Mouse (Mus musculus) gastrocnemius, postnatal 4 days (tissue): ENCODE measurements at regions not wholly inside any gene's neighbourhood (a gene's known extent, or its start where the extent isn't known, plus 50 kb on each side); places are given as distances from the start of the nearest gene placed in this dataset.

ENCODE experiments used
- DNase-seq, 2 experiments: peaks; one replicate each; pipeline ENCODE4 v3.0.0; 2021 to 2022; ENCODE audit warnings: low spot score in 2 of 2, mixed read lengths in 2 of 2

GRCm38 (mm10) chr2:45258897-45259296 lies 141.7 kb upstream of the Zeb2 start:
- no peak for DNase-seq

DNA sequence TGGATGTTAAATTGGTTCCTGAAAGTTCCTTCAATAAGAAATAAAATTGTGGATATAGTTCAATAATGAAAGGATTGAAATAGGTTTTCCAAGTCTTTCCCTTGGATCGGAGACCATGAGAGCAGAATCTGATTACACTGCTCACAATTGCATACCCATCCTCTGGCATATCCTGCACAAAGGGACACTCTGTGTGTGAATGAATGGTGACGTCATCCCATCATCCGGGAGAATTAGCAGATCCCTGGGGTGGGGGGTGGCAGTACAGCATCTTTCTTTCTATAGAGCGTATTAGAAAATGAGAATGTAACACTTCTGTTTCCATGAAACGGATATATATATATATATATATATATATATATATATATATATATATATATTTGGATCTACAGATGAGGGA lies 139.2 kb upstream of the Zeb2 start:
- no peak for DNase-seq

DNA sequence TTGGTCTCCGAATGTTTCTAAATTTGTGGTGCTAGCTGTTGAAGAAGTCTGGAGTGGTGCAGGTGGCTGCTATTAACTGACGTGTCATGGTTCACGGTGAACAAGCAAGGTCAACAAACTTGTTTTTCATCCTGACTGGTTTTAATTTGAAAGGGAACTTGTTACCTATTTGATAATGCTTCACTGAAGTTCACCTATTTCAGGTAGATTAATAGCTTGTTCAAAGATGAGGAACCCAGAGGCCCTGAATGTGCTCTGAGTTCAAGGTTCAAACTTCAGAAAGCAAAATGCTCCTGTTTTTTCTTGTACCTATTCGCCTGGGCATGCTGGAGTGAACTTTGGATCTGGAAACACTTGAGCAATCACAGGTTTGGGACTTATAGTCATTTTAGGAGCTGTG lies 136.7 kb upstream of the Zeb2 start:
- no peak for DNase-seq

DNA sequence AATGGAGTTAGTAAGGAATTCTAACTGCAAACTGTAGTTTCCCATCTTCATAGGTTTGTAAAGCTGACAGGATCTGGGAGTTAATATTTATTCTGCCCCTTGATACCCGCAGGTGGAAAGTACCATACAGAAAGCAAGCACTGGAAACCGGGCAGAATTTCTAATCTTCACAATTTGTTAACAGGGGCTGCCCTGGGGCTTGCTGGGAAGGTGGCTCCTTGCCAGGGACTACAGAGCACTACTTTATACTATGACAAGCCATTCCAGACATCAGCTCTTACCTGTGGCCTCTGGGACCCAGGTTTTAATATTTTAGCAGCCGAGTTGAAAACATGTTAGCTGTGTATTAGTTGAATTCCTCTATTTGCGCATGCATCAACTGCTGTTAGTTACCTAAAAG lies 135.1 kb upstream of the Zeb2 start:
- no peak for DNase-seq

GRCm38 (mm10) chr2:45249658-45250057 lies 132.5 kb upstream of the Zeb2 start:
- no peak for DNase-seq

DNA sequence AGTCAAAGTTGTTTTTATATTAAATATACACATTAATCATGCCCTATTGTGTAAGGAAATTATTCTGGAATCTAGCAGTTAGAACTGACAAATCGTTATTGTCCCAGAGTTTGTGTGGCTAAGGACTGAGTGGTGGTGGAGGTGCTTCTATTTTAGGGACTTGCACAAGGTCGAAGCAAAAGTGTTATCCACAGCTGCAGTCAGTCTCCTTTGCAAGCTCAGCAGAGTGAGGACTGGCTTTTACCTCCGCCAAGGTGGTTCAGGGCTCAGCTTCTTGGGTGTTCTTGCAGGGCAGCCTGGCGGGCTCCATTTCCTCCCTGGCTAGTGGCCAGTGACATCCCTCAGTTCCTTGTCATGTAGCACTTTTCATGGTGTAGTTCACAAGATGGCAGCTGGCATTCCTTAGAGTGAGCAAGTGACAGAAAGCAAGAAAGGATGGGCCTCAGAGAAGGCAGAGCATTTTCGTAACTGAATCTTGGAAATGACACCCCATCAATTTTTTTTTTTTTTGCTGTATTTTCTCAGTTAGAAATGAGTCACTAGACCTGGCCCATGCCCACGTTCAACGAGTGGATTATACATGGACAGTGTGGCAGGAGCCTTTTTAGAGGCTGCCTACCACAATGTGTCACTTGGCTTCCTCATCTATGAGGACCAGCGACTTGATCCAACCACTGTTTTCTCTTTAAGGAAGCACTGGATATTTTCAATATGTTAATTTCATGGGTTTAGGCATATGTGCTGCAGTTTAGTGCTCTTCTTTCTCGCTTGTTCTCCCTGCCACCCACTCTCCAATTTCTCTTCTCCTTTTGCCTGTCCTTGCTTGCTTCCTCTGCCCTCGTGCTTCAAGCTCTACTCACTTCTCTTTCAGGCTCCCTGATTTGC lies 129.1 kb upstream of the Zeb2 start:
- DNase-seq, result no peak

DNA sequence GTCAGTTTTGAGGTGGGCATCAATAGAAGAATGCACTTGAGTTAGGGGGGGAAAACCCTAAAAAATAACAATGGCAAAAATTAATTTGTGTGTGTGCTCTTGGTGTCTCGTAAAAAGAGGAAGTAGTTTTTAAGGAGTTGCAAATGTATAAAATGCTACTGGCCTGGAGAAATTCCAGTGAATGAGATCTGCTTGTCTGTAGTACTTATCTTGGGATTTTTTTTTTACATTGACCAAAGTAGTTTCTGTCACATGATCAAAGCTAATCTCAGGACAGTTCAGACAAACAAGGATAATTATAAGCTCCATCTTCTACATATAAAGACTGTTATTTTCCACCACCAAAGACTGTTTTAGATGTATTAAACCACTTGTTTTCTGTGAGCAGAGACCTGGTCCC lies 128.3 kb upstream of the Zeb2 start:
- DNase-seq, result no peak

- DNase-seq, result no peak
These were observed 127.3 kb upstream of the Zeb2 start for GRCm38 (mm10) chr2:45244491-45244890.

- no peak for DNase-seq
These were observed 122.5 kb upstream of the Zeb2 start for GRCm38 (mm10) chr2:45239501-45240292.

- no peak for DNase-seq
These were observed 121.8 kb upstream of the Zeb2 start for GRCm38 (mm10) chr2:45239001-45239400.

GRCm38 (mm10) chr2:45236168-45236700 lies 119.0 kb upstream of the Zeb2 start:
- no peak for DNase-seq

DNA sequence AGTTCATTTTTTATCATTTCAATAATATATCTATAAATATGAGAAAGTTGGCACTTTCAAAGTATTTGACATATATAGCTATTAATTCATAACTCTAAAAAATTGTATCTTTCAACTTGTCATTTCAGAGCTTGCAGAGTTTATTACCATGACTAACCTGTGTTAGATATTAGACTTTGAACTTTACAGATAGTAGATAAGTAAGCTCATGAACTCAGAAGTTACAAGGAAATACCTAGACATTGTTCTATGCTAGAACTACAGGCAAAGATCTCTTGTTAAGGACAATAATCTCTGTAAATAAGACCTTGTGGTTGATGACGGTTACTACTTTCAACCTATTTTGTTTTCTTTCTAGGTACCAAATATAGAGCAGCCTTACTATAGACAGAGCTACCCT lies 117.0 kb upstream of the Zeb2 start:
- DNase-seq, result no peak

DNA sequence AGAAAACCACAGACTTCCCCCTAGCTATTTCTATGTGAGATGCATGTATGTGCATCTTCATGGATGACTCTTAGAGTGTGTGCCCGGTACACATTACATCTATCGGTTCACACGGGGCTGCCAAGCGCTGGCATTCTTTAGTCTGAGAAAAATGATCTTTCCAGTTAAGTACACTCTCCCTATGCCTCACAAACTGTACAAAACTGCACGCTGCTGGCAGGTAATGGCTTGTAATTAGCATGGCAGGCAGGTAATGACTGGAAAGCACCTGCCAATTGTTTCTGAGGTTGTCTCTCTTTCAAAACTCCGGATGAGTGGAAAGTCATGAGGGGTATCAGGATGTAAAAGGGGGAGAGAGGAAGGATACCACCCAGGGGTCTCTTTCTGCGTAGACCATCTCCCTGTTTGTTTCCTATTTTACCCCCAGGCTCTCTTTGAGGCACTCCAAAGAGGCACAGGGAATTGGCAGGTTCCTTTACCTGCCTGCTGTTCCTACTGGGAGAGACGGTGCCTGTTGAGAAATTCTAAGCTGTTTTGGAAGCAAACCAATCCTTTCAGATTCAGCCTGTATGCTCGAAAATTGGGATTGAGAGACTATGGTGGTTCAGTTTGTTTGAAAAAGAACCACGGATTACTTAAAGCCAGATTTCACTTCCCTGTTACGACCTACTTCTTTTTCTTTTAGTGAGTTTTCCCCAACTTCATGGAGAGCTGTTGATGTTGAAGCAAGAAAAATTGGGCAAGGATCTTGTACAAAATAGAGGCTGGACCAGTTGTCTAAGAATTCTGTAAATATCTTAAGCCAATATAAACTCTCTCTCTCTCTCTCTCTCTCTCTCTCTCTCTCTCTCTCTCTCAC lies 113.4 kb upstream of the Zeb2 start:
- DNase-seq, result no peak

DNA sequence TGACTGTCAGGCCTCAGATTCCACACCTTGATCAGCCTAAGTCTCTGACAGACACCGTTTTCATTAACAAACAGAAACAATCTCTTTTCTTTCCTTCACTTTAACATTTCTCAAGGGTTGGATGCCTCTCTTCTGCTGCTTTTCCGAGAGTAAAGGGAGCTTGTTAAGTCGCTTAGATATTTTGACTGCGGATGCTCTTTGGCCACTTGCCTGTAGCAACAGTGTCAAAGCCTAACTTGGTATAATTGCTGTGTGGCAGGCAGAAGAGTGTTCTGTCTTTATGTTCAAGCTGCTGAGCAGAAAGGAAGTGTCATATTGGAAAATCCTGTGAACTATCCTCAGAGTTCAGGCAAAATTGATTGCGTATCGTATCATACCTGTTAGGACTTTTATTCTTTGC lies 112.3 kb upstream of the Zeb2 start:
- no peak for DNase-seq

DNA sequence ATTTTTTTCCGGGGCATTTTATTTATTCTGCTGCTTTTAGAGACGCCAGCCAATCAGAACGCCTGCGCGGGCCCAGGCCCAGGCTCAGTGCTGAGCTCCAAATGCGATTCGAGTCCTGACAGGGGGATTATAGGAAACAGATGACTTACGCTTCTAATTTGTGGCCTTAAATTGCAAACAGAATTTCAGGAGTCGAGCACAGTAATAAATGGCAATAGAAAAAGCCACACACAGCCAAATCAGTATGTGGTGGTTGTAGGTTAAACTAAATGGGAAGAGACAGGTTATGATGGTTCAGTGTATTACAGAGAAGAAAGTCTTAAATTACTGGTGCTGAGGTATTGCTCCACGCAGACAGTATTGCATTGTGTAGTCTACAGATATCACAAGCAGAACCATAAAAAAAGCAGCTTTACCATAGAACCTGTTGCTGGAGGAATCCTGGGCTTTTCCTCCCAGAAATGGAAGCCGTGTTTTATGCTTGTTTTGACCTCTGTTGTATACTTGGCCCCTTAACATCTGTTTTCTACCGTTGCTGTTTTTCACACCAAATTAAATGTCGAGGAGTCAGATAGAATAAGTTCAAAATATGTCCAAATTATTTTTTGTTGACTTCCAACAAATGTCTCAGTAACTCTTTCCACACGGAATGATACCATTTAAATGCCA lies 110.2 kb upstream of the Zeb2 start:
- DNase-seq, result no peak

DNA sequence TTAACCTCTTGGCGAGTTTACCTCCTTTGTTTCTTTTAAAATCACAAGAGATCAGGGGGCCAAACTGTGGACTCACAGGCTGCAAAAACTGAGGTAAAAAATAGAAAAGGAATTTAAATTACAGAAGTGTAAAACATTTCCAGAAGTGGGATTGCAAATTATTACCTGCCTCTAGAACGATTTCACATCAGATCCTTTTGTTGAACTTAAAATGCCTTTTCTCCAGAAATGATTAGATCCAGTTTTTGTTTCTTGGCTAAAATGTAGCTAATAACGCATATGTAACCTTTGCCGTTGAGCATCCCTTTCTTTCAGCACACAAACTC lies 108.8 kb upstream of the Zeb2 start:
- no peak for DNase-seq

DNA sequence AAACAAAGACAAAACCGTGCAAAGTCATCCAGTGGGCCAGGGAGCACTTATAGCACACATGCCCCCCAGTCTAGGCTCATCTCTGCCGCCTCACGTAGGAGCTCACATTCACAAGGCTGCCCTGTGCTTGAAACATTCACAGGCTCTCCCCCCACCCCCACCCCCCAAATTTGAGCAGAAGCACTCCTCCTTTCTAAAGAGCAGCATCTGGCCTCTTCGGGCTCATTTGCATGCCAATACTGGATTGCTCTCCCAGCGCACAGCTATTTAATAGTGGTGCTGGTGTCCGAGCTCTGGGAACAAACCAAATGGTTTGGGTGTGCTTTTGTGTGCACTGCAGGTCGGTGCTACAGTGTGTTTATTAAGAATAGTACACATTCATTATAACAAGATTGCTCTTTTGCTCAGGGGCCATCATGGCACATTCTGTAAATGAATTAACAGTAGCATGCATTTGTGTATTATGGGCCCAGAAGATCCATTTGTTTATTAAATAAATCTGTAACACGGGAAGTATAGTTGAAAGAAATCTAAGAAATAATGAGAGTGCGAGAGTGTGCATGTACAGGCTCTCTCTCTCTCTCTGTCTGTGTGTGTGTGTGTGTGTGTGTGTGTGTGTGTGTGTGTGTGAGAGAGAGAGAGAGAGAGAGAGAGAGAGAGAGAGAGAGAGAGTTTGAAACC lies 108.3 kb upstream of the Zeb2 start:
- DNase-seq, result no peak

- DNase-seq, result no peak
These were observed 105.0 kb upstream of the Zeb2 start for GRCm38 (mm10) chr2:45222213-45222612.

- no peak for DNase-seq
These were observed 102.7 kb upstream of the Zeb2 start for GRCm38 (mm10) chr2:45219851-45220250.

GRCm38 (mm10) chr2:45212833-45213232 lies 95.6 kb upstream of the Zeb2 start:
- no peak for DNase-seq
